Mouse (Mus musculus): ENCODE data around the gene Myom1. TPM values are rescaled to one million over a fixed set of nuclear protein-coding genes. Genes with fewer than 3 reads are reported as not detected.

The Myom1 gene
- polyA plus RNA-seq, 1 experiment = 2.1 TPM

DNA sequence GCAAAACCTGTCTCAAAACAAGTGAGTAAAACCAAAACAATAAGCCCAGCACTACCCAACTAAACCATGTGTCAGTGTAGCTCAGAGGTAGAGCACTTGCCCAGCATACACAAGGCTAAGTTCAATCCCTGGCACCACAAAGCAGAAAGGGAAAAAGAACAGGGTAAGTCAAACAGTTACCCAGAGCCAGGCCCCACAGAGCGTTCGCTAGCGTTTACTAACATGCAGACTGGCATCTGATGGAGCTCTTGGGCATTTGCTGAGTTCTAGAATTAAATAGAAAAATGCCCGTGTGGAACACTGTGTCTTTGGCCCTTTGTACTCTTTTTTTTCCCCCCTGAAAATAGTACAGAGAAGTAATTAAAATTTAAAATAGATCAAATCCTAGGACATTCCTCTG is 111.8 kb downstream of the Myom1 start:
- Histone ChIP-seq H3K4me1 (ENCODE audit: control insufficient read depth, insufficient read depth, low read length) (no peaks in the 10 kb centered on the region), H3K4me3 (ENCODE audit: control insufficient read depth, low read depth, low read length) (no peak overlapping the region), H3K27ac (ENCODE audit: control insufficient read depth, insufficient read depth, low read depth, low read length) (no peak overlapping the region), H3K36me3 (ENCODE audit: control insufficient read depth, insufficient read depth, low read length) (no peaks in the 10 kb centered on the region), H3K27me3 (ENCODE audit: control insufficient read depth, insufficient read depth, low read length) (no peaks in the 10 kb centered on the region)
- no peak for TF ChIP-seq POLR2A (IDR thresholded peaks at IDR 0.05; ENCODE audit: control insufficient read depth, low read depth, low read length)
- no peak for TF ChIP-seq CTCF (IDR thresholded peaks at IDR 0.05; ENCODE audit: control insufficient read depth, insufficient read depth, insufficient replicate concordance, low read depth, low read length)

DNA sequence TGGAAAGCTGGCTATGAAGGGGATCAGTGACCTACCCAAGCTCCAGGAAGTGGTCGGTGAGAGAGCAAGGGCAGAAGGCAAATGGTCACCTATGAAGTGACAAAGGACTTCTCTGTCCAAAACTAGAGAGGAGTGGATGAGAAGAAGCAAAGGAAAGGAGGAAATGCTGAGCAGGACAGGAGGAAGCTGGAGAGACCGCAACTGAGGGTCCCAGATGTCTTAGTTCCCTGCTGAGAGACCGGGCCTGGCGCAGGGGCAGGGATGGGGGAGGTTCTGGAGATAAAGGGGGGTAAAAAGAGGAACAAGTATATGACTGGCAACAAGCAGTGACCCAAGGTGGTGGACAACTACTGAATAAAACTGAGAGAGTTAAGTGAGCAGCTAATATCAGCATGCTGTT is 115.5 kb downstream of the Myom1 start:
- H3K36me3 ChIP-seq (ENCODE audit: control insufficient read depth, insufficient read depth, low read length) = no peaks in the 10 kb centered on the region
- H3K27me3 ChIP-seq (ENCODE audit: control insufficient read depth, insufficient read depth, low read length) = no peaks in the 10 kb centered on the region
- no peaks in the 10 kb centered on the region for H3K4me1 ChIP-seq (ENCODE audit: control insufficient read depth, insufficient read depth, low read length)
- H3K27ac ChIP-seq (ENCODE audit: control insufficient read depth, insufficient read depth, low read depth, low read length) = no peak overlapping the region
- no peak overlapping the region for H3K4me3 ChIP-seq (ENCODE audit: control insufficient read depth, low read depth, low read length)
- TF ChIP-seq CTCF (IDR thresholded peaks at IDR 0.05; ENCODE audit: control insufficient read depth, insufficient read depth, insufficient replicate concordance, low read depth, low read length) (no peak), POLR2A (IDR thresholded peaks at IDR 0.05; ENCODE audit: control insufficient read depth, low read depth, low read length) (no peak)

DNA sequence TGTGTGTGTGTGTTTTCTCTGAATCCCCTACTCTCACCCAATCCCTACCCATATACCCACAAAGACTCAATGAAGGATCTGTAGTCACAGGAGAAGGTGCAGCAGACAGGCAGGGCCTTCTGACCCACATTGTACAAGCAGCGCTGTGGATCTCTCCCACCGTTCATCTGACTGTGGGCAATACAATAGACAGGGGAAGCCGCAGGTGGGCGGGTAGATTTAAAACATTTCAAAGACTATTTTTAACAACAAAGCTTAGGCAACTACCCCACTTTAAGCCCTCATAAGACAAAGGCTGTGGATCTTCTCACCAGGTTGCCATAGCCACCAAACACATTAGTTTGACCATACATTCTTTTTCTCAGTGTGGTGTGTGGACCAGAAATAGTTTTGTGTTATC is 116.2 kb downstream of the Myom1 start:
- TF ChIP-seq POLR2A (IDR thresholded peaks at IDR 0.05; ENCODE audit: control insufficient read depth, low read depth, low read length) = no peak
- TF ChIP-seq CTCF (IDR thresholded peaks at IDR 0.05; ENCODE audit: control insufficient read depth, insufficient read depth, insufficient replicate concordance, low read depth, low read length) = no peak
- Histone ChIP-seq H3K4me1 (ENCODE audit: control insufficient read depth, insufficient read depth, low read length) (no peaks in the 10 kb centered on the region), H3K36me3 (ENCODE audit: control insufficient read depth, insufficient read depth, low read length) (no peaks in the 10 kb centered on the region), H3K27ac (ENCODE audit: control insufficient read depth, insufficient read depth, low read depth, low read length) (no peak overlapping the region), H3K4me3 (ENCODE audit: control insufficient read depth, low read depth, low read length) (no peak overlapping the region), H3K27me3 (ENCODE audit: control insufficient read depth, insufficient read depth, low read length) (no peaks in the 10 kb centered on the region)

DNA sequence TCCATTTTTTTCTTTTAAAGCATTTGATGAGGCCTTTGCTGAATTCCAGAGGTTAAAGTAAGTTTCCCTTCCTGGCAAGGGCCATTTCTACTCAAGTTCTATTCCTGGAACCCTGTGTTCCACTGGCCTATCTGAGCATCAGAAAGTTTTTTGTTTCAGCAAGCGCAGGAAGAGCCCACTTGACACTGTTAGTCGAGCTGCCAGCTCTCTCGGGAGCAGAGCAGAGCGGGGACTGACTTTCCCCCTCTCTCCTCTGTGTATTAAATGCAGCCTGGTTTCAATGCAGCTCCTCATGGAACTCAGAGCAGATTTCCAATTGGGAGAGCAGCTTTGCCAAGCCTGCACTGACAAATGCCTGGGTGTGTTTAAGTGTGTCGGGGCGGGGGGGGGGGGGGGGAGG is 118.2 kb downstream of the Myom1 start:
- Histone ChIP-seq H3K4me1 (ENCODE audit: control insufficient read depth, insufficient read depth, low read length) (no peaks in the 10 kb centered on the region), H3K36me3 (ENCODE audit: control insufficient read depth, insufficient read depth, low read length) (no peaks in the 10 kb centered on the region), H3K27ac (ENCODE audit: control insufficient read depth, insufficient read depth, low read depth, low read length) (no peak overlapping the region), H3K27me3 (ENCODE audit: control insufficient read depth, insufficient read depth, low read length) (no peaks in the 10 kb centered on the region), H3K4me3 (ENCODE audit: control insufficient read depth, low read depth, low read length) (no peak overlapping the region)
- TF ChIP-seq CTCF (IDR thresholded peaks at IDR 0.05; ENCODE audit: control insufficient read depth, insufficient read depth, insufficient replicate concordance, low read depth, low read length) (no peak), POLR2A (IDR thresholded peaks at IDR 0.05; ENCODE audit: control insufficient read depth, low read depth, low read length) (no peak)

DNA sequence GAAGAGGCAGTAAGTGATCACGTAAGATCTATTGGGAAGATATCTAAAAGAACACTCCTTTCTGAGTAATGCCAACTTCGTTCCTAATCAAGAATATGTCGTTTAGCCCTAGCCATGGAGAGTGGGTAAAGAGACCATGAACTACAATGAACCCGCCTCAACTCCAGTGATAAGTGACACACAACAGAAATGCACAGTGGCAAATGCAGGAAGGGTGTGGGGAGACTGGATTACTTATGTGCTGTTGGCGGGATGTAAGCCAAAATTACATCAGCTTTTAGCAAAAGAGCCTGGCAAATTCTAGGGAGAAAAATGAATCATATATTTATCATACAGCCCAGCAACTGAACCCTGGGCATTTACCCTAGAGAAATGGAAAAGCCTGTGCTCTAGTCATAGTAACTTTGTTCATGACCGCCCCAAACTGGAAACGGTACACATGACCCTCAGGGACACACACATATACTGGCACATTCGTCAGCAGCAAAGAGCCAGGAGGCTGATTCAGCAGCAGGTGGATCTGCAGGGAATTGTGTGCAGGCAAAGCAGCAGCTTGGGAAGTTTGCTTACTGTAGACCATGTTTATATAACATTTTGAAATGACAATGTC is 121.7 kb downstream of the Myom1 start:
- Histone ChIP-seq H3K27me3 (ENCODE audit: control insufficient read depth, insufficient read depth, low read length) (no peaks in the 10 kb centered on the region), H3K27ac (ENCODE audit: control insufficient read depth, insufficient read depth, low read depth, low read length) (no peak overlapping the region), H3K4me1 (ENCODE audit: control insufficient read depth, insufficient read depth, low read length) (no peaks in the 10 kb centered on the region), H3K4me3 (ENCODE audit: control insufficient read depth, low read depth, low read length) (no peak overlapping the region), H3K36me3 (ENCODE audit: control insufficient read depth, insufficient read depth, low read length) (no peaks in the 10 kb centered on the region)
- TF ChIP-seq POLR2A (IDR thresholded peaks at IDR 0.05; ENCODE audit: control insufficient read depth, low read depth, low read length) (no peak), CTCF (IDR thresholded peaks at IDR 0.05; ENCODE audit: control insufficient read depth, insufficient read depth, insufficient replicate concordance, low read depth, low read length) (no peak)

DNA sequence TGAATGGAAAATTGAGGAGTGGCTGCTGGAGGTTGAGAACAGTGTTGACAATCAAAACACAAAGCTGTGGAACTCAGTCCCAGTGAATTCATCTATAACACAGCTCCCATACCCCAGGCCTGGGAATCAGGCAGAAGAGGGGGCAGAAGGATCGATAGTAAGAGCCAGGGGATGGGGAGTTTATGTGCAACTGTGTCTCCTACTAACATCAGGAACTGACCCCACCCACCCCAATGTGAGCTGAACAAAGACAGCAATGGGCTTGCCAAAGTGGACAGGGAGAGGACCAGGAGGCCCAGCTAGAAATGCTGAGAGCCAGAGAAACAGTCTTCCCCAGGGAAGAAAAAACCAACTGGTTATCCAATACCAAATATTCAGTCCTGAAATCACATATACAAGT is 122.2 kb downstream of the Myom1 start:
- Histone ChIP-seq H3K4me3 (ENCODE audit: control insufficient read depth, low read depth, low read length) (no peak overlapping the region), H3K27me3 (ENCODE audit: control insufficient read depth, insufficient read depth, low read length) (no peaks in the 10 kb centered on the region), H3K36me3 (ENCODE audit: control insufficient read depth, insufficient read depth, low read length) (no peaks in the 10 kb centered on the region), H3K27ac (ENCODE audit: control insufficient read depth, insufficient read depth, low read depth, low read length) (no peak overlapping the region), H3K4me1 (ENCODE audit: control insufficient read depth, insufficient read depth, low read length) (no peaks in the 10 kb centered on the region)
- TF ChIP-seq CTCF (IDR thresholded peaks at IDR 0.05; ENCODE audit: control insufficient read depth, insufficient read depth, insufficient replicate concordance, low read depth, low read length) (no peak), POLR2A (IDR thresholded peaks at IDR 0.05; ENCODE audit: control insufficient read depth, low read depth, low read length) (no peak)

DNA sequence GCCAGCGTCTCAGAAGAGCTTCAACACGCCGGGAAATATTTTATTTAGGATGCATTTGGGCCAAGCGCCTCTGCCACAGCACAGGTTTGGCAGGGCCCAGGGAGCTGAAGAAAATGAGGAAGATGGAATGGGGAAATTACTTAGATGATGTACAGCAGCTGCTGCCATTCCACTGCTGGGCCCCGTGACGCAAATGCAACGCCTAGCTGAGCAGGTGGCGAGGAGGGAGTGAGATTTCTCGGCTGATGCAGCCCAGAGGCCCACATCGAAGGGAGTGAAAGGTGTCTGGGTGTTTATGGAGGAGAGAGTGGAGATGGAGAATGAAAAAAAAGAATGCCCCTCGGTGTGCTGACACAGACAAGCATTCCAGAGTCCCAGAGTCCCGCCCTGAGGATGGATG is 123.1 kb downstream of the Myom1 start:
- TF ChIP-seq POLR2A (IDR thresholded peaks at IDR 0.05; ENCODE audit: control insufficient read depth, low read depth, low read length) = no peak
- TF ChIP-seq CTCF (IDR thresholded peaks at IDR 0.05; ENCODE audit: control insufficient read depth, insufficient read depth, insufficient replicate concordance, low read depth, low read length) = no peak
- Histone ChIP-seq H3K27me3 (ENCODE audit: control insufficient read depth, insufficient read depth, low read length) (no peaks in the 10 kb centered on the region), H3K27ac (ENCODE audit: control insufficient read depth, insufficient read depth, low read depth, low read length) (no peak overlapping the region), H3K36me3 (ENCODE audit: control insufficient read depth, insufficient read depth, low read length) (no peaks in the 10 kb centered on the region), H3K4me3 (ENCODE audit: control insufficient read depth, low read depth, low read length) (no peak overlapping the region), H3K4me1 (ENCODE audit: control insufficient read depth, insufficient read depth, low read length) (no peaks in the 10 kb centered on the region)

DNA sequence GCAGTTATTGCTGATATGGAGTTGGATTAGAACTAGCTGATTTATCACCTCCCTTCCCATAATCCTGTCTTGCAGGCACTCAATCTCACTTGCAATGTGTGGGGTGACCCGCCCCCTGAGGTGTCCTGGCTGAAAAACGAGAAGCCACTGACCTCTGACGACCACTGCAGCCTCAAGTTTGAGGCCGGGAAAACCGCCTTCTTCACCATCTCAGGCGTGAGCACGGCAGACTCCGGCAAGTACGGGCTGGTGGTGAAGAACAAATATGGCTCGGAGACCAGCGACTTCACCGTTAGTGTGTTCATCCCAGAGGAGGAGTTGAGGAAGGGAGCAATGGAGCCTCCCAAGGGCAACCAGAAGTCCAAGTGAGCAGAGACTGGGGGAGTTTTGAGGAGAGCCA is 123.6 kb downstream of the Myom1 start:
- H3K4me1 ChIP-seq (ENCODE audit: control insufficient read depth, insufficient read depth, low read length) = no peaks in the 10 kb centered on the region
- H3K4me3 ChIP-seq (ENCODE audit: control insufficient read depth, low read depth, low read length) = no peak overlapping the region
- no peak overlapping the region for H3K27ac ChIP-seq (ENCODE audit: control insufficient read depth, insufficient read depth, low read depth, low read length)
- TF ChIP-seq POLR2A (IDR thresholded peaks at IDR 0.05; ENCODE audit: control insufficient read depth, low read depth, low read length) = no peak
- no peak for TF ChIP-seq CTCF (IDR thresholded peaks at IDR 0.05; ENCODE audit: control insufficient read depth, insufficient read depth, insufficient replicate concordance, low read depth, low read length)
- H3K36me3 ChIP-seq (ENCODE audit: control insufficient read depth, insufficient read depth, low read length) = no peaks in the 10 kb centered on the region
- no peaks in the 10 kb centered on the region for H3K27me3 ChIP-seq (ENCODE audit: control insufficient read depth, insufficient read depth, low read length)
